Mouse (Mus musculus): Measurements from ENCODE around the gene Zfp991. TPM values are rescaled to one million over a fixed set of nuclear protein-coding genes. Genes with fewer than 3 reads are reported as not detected.
A peak's percentile ranks its signal among the peaks of the same experiment; 100 is the strongest.
"Not testable (repeated sequence)": the region's sequence is repeated elsewhere in the genome, so short reads cannot be mapped to it uniquely, and the experiment has no call there.

Zfp991 gene
- polyA plus RNA-seq, 1 experiment from 2014 or later = 6.4 TPM

GRCm38 (mm10) chr4:147125326-147125725, 6.5 kb upstream of the Zfp991 start:
- not testable (repeated sequence) for H3K27me3 ChIP-seq (replicated peaks; ENCODE audit: control insufficient read depth, insufficient read depth, low read length); H3K27ac ChIP-seq (ENCODE audit: low read depth, low read length); H3K4me1 ChIP-seq (ENCODE audit: control insufficient read depth, insufficient read depth, low read depth, low read length); H3K36me3 ChIP-seq (ENCODE audit: control insufficient read depth, insufficient read depth, low read length); ATAC-seq
- peak overlapping the region; percentile 64 for H3K4me3 ChIP-seq (ENCODE audit: low read length)
- peak overlapping the region; percentile 92 for H3K4me2 ChIP-seq (ENCODE audit: low read length)
- WGBS = 22% methylated on average over 4 of the region's 4 CpGs
- H3K9ac ChIP-seq (ENCODE audit: low read depth, low read length) = peak overlapping the region; percentile 88
- H3K9me3 ChIP-seq (ENCODE audit: control insufficient read depth, low read length) = peaks cover 28% of the 10 kb centered on the region

- H3K9me3 ChIP-seq (ENCODE audit: control insufficient read depth, low read length) = peaks cover 28% of the 10 kb centered on the region
- not testable (repeated sequence) for H3K27me3 ChIP-seq (replicated peaks; ENCODE audit: control insufficient read depth, insufficient read depth, low read length); H3K4me3 ChIP-seq (ENCODE audit: low read length); ATAC-seq; H3K4me2 ChIP-seq (ENCODE audit: low read length); H3K9ac ChIP-seq (ENCODE audit: low read depth, low read length); H3K4me1 ChIP-seq (ENCODE audit: control insufficient read depth, insufficient read depth, low read depth, low read length); H3K36me3 ChIP-seq (ENCODE audit: control insufficient read depth, insufficient read depth, low read length); H3K27ac ChIP-seq (ENCODE audit: low read depth, low read length)
- 90% methylated on average over 4 of the region's 4 CpGs for WGBS
Observed at GRCm38 (mm10) chr4:147125870-147126269, 6.0 kb upstream of the Zfp991 start.

GRCm38 (mm10) chr4:147126435-147126834, 5.4 kb upstream of the Zfp991 start:
- H3K4me2 ChIP-seq (ENCODE audit: low read length); H3K4me3 ChIP-seq (ENCODE audit: low read length); H3K9ac ChIP-seq (ENCODE audit: low read depth, low read length); H3K27me3 ChIP-seq (replicated peaks; ENCODE audit: control insufficient read depth, insufficient read depth, low read length); H3K36me3 ChIP-seq (ENCODE audit: control insufficient read depth, insufficient read depth, low read length); H3K27ac ChIP-seq (ENCODE audit: low read depth, low read length); ATAC-seq; H3K4me1 ChIP-seq (ENCODE audit: control insufficient read depth, insufficient read depth, low read depth, low read length): not testable (repeated sequence)
- peaks cover 28% of the 10 kb centered on the region for H3K9me3 ChIP-seq (ENCODE audit: control insufficient read depth, low read length)
- 70% methylated on average over 2 of the region's 2 CpGs for WGBS

- H3K4me2 ChIP-seq (ENCODE audit: low read length); H3K27me3 ChIP-seq (replicated peaks; ENCODE audit: control insufficient read depth, insufficient read depth, low read length); H3K4me1 ChIP-seq (ENCODE audit: control insufficient read depth, insufficient read depth, low read depth, low read length); H3K9ac ChIP-seq (ENCODE audit: low read depth, low read length); H3K27ac ChIP-seq (ENCODE audit: low read depth, low read length); ATAC-seq; H3K4me3 ChIP-seq (ENCODE audit: low read length); H3K36me3 ChIP-seq (ENCODE audit: control insufficient read depth, insufficient read depth, low read length): not testable (repeated sequence)
- peaks cover 25% of the 10 kb centered on the region for H3K9me3 ChIP-seq (ENCODE audit: control insufficient read depth, low read length)
- WGBS = 89% methylated on average over 2 of the region's 2 CpGs
Observed at GRCm38 (mm10) chr4:147127137-147127536, 4.7 kb upstream of the Zfp991 start.

- not testable (repeated sequence) for H3K36me3 ChIP-seq (ENCODE audit: control insufficient read depth, insufficient read depth, low read length); H3K9ac ChIP-seq (ENCODE audit: low read depth, low read length); H3K27me3 ChIP-seq (replicated peaks; ENCODE audit: control insufficient read depth, insufficient read depth, low read length); H3K4me2 ChIP-seq (ENCODE audit: low read length); H3K27ac ChIP-seq (ENCODE audit: low read depth, low read length); H3K4me3 ChIP-seq (ENCODE audit: low read length); H3K4me1 ChIP-seq (ENCODE audit: control insufficient read depth, insufficient read depth, low read depth, low read length); ATAC-seq
- peaks cover 18% of the 10 kb centered on the region for H3K9me3 ChIP-seq (ENCODE audit: control insufficient read depth, low read length)
Observed at GRCm38 (mm10) chr4:147128152-147128551, 3.7 kb upstream of the Zfp991 start.

GRCm38 (mm10) chr4:147133596-147133995, 1.8 kb downstream of the Zfp991 start:
- WGBS = 56% methylated on average over 2 of the region's 2 CpGs

GRCm38 (mm10) chr4:147141757-147142156, 9.9 kb downstream of the Zfp991 start:
- not testable (repeated sequence) for H3K4me1 ChIP-seq (ENCODE audit: control insufficient read depth, insufficient read depth, low read depth, low read length); H3K36me3 ChIP-seq (ENCODE audit: control insufficient read depth, insufficient read depth, low read length); H3K4me2 ChIP-seq (ENCODE audit: low read length); ATAC-seq; H3K9me3 ChIP-seq (ENCODE audit: control insufficient read depth, low read length); H3K9ac ChIP-seq (ENCODE audit: low read depth, low read length); H3K27me3 ChIP-seq (replicated peaks; ENCODE audit: control insufficient read depth, insufficient read depth, low read length); H3K4me3 ChIP-seq (ENCODE audit: low read length); H3K27ac ChIP-seq (ENCODE audit: low read depth, low read length)
- WGBS = 79% methylated on average over 4 of the region's 4 CpGs

More at GRCm38 (mm10) chr4:147133596-147133995, 1.8 kb downstream of the Zfp991 start:
- H3K4me1 ChIP-seq (ENCODE audit: control insufficient read depth, insufficient read depth, low read depth, low read length); H3K9ac ChIP-seq (ENCODE audit: low read depth, low read length); H3K27ac ChIP-seq (ENCODE audit: low read depth, low read length); H3K27me3 ChIP-seq (replicated peaks; ENCODE audit: control insufficient read depth, insufficient read depth, low read length); H3K36me3 ChIP-seq (ENCODE audit: control insufficient read depth, insufficient read depth, low read length); ATAC-seq; H3K4me3 ChIP-seq (ENCODE audit: low read length); H3K4me2 ChIP-seq (ENCODE audit: low read length); H3K9me3 ChIP-seq (ENCODE audit: control insufficient read depth, low read length): not testable (repeated sequence)

GRCm38 (mm10) chr4:147165282-147165681, 33.4 kb downstream of the Zfp991 start:
- H3K9ac ChIP-seq (ENCODE audit: low read depth, low read length); H3K4me1 ChIP-seq (ENCODE audit: control insufficient read depth, insufficient read depth, low read depth, low read length); H3K27me3 ChIP-seq (replicated peaks; ENCODE audit: control insufficient read depth, insufficient read depth, low read length); H3K4me2 ChIP-seq (ENCODE audit: low read length); H3K9me3 ChIP-seq (ENCODE audit: control insufficient read depth, low read length); ATAC-seq; H3K4me3 ChIP-seq (ENCODE audit: low read length); H3K36me3 ChIP-seq (ENCODE audit: control insufficient read depth, insufficient read depth, low read length); H3K27ac ChIP-seq (ENCODE audit: low read depth, low read length): not testable (repeated sequence)
- whole genome bisulfite sequencing = 95% methylated on average over 2 of the region's 2 CpGs

- not testable (repeated sequence) for ATAC-seq; H3K9me3 ChIP-seq (ENCODE audit: control insufficient read depth, low read length)
- WGBS = 98% methylated on average over 2 of the region's 2 CpGs
Observed at GRCm38 (mm10) chr4:147170547-147170946, 38.7 kb downstream of the Zfp991 start.

GRCm38 (mm10) chr4:147171557-147171956, 39.7 kb downstream of the Zfp991 start:
- H3K4me2 ChIP-seq (ENCODE audit: low read length); ATAC-seq; H3K36me3 ChIP-seq (ENCODE audit: control insufficient read depth, insufficient read depth, low read length); H3K9ac ChIP-seq (ENCODE audit: low read depth, low read length); H3K9me3 ChIP-seq (ENCODE audit: control insufficient read depth, low read length); H3K4me1 ChIP-seq (ENCODE audit: control insufficient read depth, insufficient read depth, low read depth, low read length); H3K27me3 ChIP-seq (replicated peaks; ENCODE audit: control insufficient read depth, insufficient read depth, low read length); H3K4me3 ChIP-seq (ENCODE audit: low read length); H3K27ac ChIP-seq (ENCODE audit: low read depth, low read length): not testable (repeated sequence)
- WGBS = no CpG with 5 or more reads among the region's 4 CpGs

More at GRCm38 (mm10) chr4:147170547-147170946, 38.7 kb downstream of the Zfp991 start:
- H3K9ac ChIP-seq (ENCODE audit: low read depth, low read length); H3K4me3 ChIP-seq (ENCODE audit: low read length); H3K27me3 ChIP-seq (replicated peaks; ENCODE audit: control insufficient read depth, insufficient read depth, low read length); H3K36me3 ChIP-seq (ENCODE audit: control insufficient read depth, insufficient read depth, low read length); H3K4me2 ChIP-seq (ENCODE audit: low read length); H3K27ac ChIP-seq (ENCODE audit: low read depth, low read length); H3K4me1 ChIP-seq (ENCODE audit: control insufficient read depth, insufficient read depth, low read depth, low read length): not testable (repeated sequence)

Data from hindbrain, embryonic 16.5 days (tissue).